Mouse (Mus musculus) C2C12 (cell line): ENCODE measurements around the gene Adck1. TPM values are rescaled to one million over a fixed set of nuclear protein-coding genes. Genes with fewer than 3 reads are reported as not detected.

Experiments used
- H3K27me3 ChIP-seq: one replicate; pipeline ENCODE4 v1.6.1; 2011; ENCODE audit not compliant: control insufficient read depth, insufficient read depth, insufficient read length
- H3K36me3 ChIP-seq: one replicate; pipeline ENCODE4 v1.6.1; 2011; ENCODE audit not compliant: control insufficient read depth, insufficient read depth
- H3K4me3 ChIP-seq: one replicate; pipeline ENCODE4 v1.5.1; 2011; ENCODE audit warnings: mild to moderate bottlenecking, control low read depth; ENCODE audit not compliant: poor library complexity, insufficient read depth, severe bottlenecking
- H3K79me2 ChIP-seq: one replicate; pipeline ENCODE4 v1.6.1; 2011; ENCODE audit not compliant: control insufficient read depth, insufficient read depth
- H3K79me3 ChIP-seq: one replicate; pipeline ENCODE4 v1.6.1; 2011; ENCODE audit warnings: low read depth, control low read depth
- H3ac ChIP-seq: one replicate; pipeline ENCODE3; 2011; ENCODE audit warnings: low read depth; ENCODE audit not compliant: control insufficient read depth, insufficient read length
- CEBPB ChIP-seq: IDR thresholded peaks from one replicate; pipeline ENCODE4 v1.6.1; 2011; ENCODE audit warnings: low read depth, mild to moderate bottlenecking, control low read depth, moderate library complexity
- CTCF ChIP-seq: IDR thresholded peaks from one replicate; pipeline ENCODE4 v1.5.1; 2011; ENCODE audit not compliant: control insufficient read depth, insufficient read depth, insufficient read length
- FOSL1 ChIP-seq: IDR thresholded peaks from one replicate; pipeline ENCODE4 v1.8.0; 2011; ENCODE audit warnings: mild to moderate bottlenecking, low read length; ENCODE audit not compliant: poor library complexity, insufficient read depth, severe bottlenecking
- MAX ChIP-seq: IDR thresholded peaks from one replicate; pipeline ENCODE4 v1.6.1; 2011; ENCODE audit warnings: mild to moderate bottlenecking, control low read depth
- MYOD1 ChIP-seq: IDR thresholded peaks from one replicate; pipeline ENCODE4 v1.6.1; 2011; ENCODE audit warnings: low read depth; ENCODE audit not compliant: control insufficient read depth, insufficient read length
- MYOG ChIP-seq: IDR thresholded peaks from one replicate; pipeline ENCODE4 v1.6.1; 2011; ENCODE audit not compliant: control insufficient read depth, insufficient read length; ENCODE audit errors: extremely low read depth
- USF1 ChIP-seq: IDR thresholded peaks from one replicate; pipeline ENCODE4 v1.6.1; 2011; ENCODE audit warnings: low read depth, mild to moderate bottlenecking, control low read depth, moderate library complexity
- polyA plus RNA-seq: library from polyadenylated mRNA; unstranded; fragments of >200 nt; fragmentation: generic; extraction: Trizol; gene quantifications from one replicate; pipeline ENCODE4 v1.2.1, GENCODE M21; 2012; ENCODE audit warnings: missing spikeins

Gene Adck1
- polyA plus RNA-seq, 1 experiment: 24.1 TPM

DNA sequence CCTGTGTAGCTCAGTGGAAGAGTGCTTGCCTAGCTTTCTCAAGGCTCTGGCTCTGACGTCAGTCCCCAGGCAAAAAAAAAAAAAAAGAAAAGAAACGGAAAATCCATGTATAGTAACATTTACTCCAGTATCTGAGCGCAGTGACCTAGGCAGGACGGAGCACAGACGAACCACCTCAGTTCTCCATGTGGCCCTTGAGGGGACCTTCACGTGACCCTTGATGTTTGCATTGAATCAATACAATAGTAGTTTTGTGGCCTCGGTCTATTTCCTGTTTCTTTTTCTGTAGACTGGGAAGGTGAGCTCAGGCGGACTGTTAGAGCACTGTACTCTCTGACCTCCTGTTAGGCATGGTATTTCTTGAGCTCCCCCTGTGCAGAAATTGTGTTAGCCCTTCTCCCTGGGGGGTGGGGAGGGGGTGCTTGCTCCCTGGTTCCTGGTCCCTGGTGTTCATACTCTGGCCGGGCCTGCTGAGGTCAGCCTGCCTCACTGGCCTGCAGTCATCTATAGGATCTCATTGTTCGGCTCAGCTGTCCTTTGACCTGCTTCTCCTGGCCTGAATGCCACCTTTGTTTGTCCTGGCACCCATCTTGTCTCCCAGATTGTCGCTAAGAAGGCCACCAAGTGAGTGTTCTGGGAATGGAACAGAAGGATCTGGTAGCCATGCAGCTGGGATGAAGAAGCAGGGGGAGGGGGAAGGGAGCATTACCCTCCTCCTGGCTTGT is 48.1 kb downstream of the Adck1 start:
- Histone ChIP-seq H3K36me3 (peaks cover 4% of the 10 kb centered on the region), H3K79me3 (no peaks in the 10 kb centered on the region), H3K79me2 (no peaks in the 10 kb centered on the region), H3K27me3 (no peaks in the 10 kb centered on the region), H3ac (no peak overlapping the region), H3K4me3 (no peak overlapping the region)
- TF ChIP-seq FOSL1: no peak
- TF ChIP-seq MYOG: no peak
- TF ChIP-seq MYOD1: no peak
- TF ChIP-seq MAX: no peak
- TF ChIP-seq CTCF: no peak
- TF ChIP-seq USF1: no peak
- TF ChIP-seq CEBPB: no peak

DNA sequence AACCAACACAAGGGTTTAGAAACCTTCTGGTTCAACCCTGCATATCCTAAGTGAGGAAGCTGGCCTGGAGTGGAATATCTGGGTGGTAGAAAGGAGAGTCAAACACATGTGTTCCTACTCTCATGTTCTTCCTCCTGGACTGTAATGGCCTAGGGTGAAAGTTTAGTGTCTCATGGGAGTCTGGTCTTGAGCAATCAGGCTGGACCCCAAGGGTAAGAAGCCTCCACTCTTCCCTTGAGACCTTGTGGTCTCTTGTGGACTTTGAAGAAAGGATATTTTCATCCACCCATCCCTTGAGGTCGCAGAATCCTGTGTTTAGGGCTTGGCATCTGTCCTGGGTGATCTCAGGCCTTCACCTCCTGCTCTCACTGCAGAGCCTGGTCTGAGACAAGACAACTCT is 52.9 kb downstream of the Adck1 start:
- Histone ChIP-seq H3K27me3 (no peaks in the 10 kb centered on the region), H3ac (no peak overlapping the region), H3K79me2 (no peaks in the 10 kb centered on the region)

GRCm38 (mm10) chr12:88419912-88420621 is 59.7 kb downstream of the Adck1 start:
- no peaks in the 10 kb centered on the region for H3K27me3 ChIP-seq
- TF ChIP-seq MYOD1 (no peak), FOSL1 (no peak), MAX (no peak), CEBPB (no peak), CTCF (no peak), USF1 (no peak), MYOG (no peak)
- no peak overlapping the region for H3K4me3 ChIP-seq
- H3K36me3 ChIP-seq: no peaks in the 10 kb centered on the region
- H3ac ChIP-seq: no peak overlapping the region
- no peaks in the 10 kb centered on the region for H3K79me2 ChIP-seq
- H3K79me3 ChIP-seq: no peaks in the 10 kb centered on the region

More for the DNA sequence above, 52.9 kb downstream of the Adck1 start:
- Histone ChIP-seq H3K79me3 (no peaks in the 10 kb centered on the region), H3K36me3 (no peaks in the 10 kb centered on the region), H3K4me3 (no peak overlapping the region)
- no peak for TF ChIP-seq MAX
- peak; percentile 51 for TF ChIP-seq CEBPB
- TF ChIP-seq MYOD1: no peak

DNA sequence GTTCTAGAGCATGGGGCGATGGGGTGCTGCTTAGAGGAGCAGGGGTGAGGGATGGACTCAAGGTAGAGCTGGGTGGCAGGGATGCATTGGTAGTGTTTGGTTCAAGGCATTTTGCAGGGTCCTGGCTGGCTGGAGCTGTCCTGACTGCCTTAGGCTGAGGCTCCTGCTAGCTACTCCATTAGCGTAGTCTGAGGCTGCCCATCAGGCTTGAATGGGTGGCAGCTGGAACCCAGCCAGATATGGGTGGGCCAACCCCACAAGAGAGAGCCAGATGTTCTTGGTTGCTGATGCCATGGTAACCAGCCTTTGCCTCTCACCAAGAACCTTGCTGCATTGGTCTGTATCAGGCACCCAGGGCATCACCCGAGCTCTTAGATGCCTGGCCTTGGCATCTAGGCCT is 66.6 kb downstream of the Adck1 start:
- no peak overlapping the region for H3K4me3 ChIP-seq
- H3K79me3 ChIP-seq: no peaks in the 10 kb centered on the region
- no peaks in the 10 kb centered on the region for H3K27me3 ChIP-seq
- H3K79me2 ChIP-seq: no peaks in the 10 kb centered on the region
- no peak for TF ChIP-seq MYOD1
- TF ChIP-seq USF1: no peak
- no peak for TF ChIP-seq MAX
- no peak for TF ChIP-seq CEBPB
- no peak for TF ChIP-seq MYOG
- no peak for TF ChIP-seq FOSL1
- no peak for TF ChIP-seq CTCF
- no peak overlapping the region for H3ac ChIP-seq
- H3K36me3 ChIP-seq: no peaks in the 10 kb centered on the region

- H3ac ChIP-seq: no peak overlapping the region
- H3K4me3 ChIP-seq: no peak overlapping the region
- no peaks in the 10 kb centered on the region for H3K36me3 ChIP-seq
- no peaks in the 10 kb centered on the region for H3K27me3 ChIP-seq
- TF ChIP-seq FOSL1: no peak
- TF ChIP-seq MYOD1: no peak
- no peak for TF ChIP-seq CEBPB
- no peak for TF ChIP-seq MYOG
- no peak for TF ChIP-seq MAX
- TF ChIP-seq CTCF: no peak
- TF ChIP-seq USF1: no peak
- no peaks in the 10 kb centered on the region for H3K79me2 ChIP-seq
- H3K79me3 ChIP-seq: no peaks in the 10 kb centered on the region
These were observed 68.4 kb downstream of the Adck1 start for GRCm38 (mm10) chr12:88428735-88429134.

GRCm38 (mm10) chr12:88432277-88432676 is 71.9 kb downstream of the Adck1 start:
- no peak overlapping the region for H3ac ChIP-seq
- no peak for TF ChIP-seq USF1
- TF ChIP-seq MYOG: no peak
- TF ChIP-seq CTCF: no peak
- TF ChIP-seq CEBPB: no peak
- no peak for TF ChIP-seq MYOD1

More at GRCm38 (mm10) chr12:88432277-88432676, 71.9 kb downstream of the Adck1 start:
- Histone ChIP-seq H3K4me3 (no peak overlapping the region), H3K27me3 (no peaks in the 10 kb centered on the region), H3K79me3 (no peaks in the 10 kb centered on the region), H3K36me3 (no peaks in the 10 kb centered on the region), H3K79me2 (no peaks in the 10 kb centered on the region)
